Mouse (Mus musculus): Measurements from ENCODE around the gene Acer2. TPM values are rescaled to one million over a fixed set of nuclear protein-coding genes. Genes with fewer than 3 reads are reported as not detected.

Acer2 gene
- polyA plus RNA-seq, 1 experiment from 2014 or later, result 15.2 TPM

GRCm38 (mm10) chr4:86856304-86857112, 17.7 kb upstream of the Acer2 start:
- peak overlapping the region; percentile 100 for H3K9ac ChIP-seq (ENCODE audit: low read depth, low read length)
- peak overlapping the region; percentile 91 for H3K4me3 ChIP-seq (ENCODE audit: low read length)
- WGBS, result 2% methylated on average over 50 of the region's 50 CpGs
- H3K4me2 ChIP-seq (ENCODE audit: low read length), result peak overlapping the region; percentile 60
- peaks cover 17% of the 10 kb centered on the region for H3K36me3 ChIP-seq (ENCODE audit: control insufficient read depth, insufficient read depth, low read length)
- no peak for ATAC-seq
- H3K4me1 ChIP-seq (ENCODE audit: control insufficient read depth, insufficient read depth, low read depth, low read length), result peaks cover 15% of the 10 kb centered on the region; the same call in 1 of the 2 replicates
- H3K9me3 ChIP-seq (ENCODE audit: control insufficient read depth, low read length), result no peaks in the 10 kb centered on the region
- H3K27me3 ChIP-seq (replicated peaks; ENCODE audit: control insufficient read depth, insufficient read depth, low read length), result no peaks in the 10 kb centered on the region
- peak overlapping the region; percentile 94 for H3K27ac ChIP-seq (ENCODE audit: low read depth, low read length)

DNA sequence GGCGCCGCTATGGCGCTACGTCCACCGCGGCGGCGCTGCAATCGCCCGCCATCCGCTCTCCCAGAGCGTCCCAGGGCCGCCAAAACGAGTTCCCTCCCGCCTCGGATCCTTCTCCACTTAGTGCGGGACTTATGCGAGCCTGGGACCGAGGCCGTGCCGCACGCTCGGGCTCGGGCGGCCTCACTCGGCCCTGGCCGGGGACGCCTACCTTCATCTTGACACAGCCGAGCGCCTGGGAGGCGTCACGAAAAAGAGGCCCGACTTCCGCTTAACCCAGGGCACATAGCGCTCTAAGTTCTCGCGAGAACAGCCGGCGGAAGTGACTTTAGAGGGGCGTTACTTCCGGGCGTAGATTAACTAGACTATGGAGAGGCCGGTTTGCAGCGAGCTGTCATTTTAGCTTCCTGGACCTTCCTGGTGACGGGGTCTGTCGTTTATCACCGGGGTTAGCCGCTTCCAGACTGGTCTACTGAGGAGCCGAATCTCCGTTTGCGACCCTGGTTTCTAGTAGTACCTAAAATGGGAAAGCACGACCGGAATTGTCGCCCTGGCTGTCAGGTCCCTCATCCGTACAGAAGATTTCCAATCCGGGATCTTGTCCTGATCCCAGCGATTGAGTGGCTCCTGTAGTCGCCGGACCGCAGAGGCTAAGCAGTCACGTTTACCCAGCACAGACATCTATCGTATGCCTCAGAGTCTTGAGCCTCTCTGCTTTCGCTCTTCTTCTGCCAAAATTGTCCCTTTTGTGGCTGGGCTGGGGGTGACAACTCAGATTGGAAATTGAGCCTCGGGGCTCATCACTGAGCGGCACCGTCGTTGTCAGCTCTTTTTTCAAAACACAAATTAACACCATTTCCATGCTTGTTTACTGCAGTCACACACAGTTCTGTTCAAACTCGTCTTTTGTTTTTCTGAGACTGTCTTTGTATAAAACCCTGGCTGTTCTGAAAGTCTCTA, 16.8 kb upstream of the Acer2 start, which contains the start of gene Rps6:
Gene Rps6, minus strand, starts transcription at position 300 of the 957 bp plus-strand sequence.
- no peaks in the 10 kb centered on the region for H3K9me3 ChIP-seq (ENCODE audit: control insufficient read depth, low read length)
- peaks cover 17% of the 10 kb centered on the region for H3K36me3 ChIP-seq (ENCODE audit: control insufficient read depth, insufficient read depth, low read length)
- peak; percentile 99 for ATAC-seq
- peak within 1 kb of the TSS; percentile 86 for H3K4me2 ChIP-seq (ENCODE audit: low read length)
- no peaks in the 10 kb centered on the region for H3K27me3 ChIP-seq (replicated peaks; ENCODE audit: control insufficient read depth, insufficient read depth, low read length)
- peak within 1 kb of the TSS; percentile 91 for H3K4me3 ChIP-seq (ENCODE audit: low read length)
- peaks cover 15% of the 10 kb centered on the region; the same call in 1 of the 2 replicates for H3K4me1 ChIP-seq (ENCODE audit: control insufficient read depth, insufficient read depth, low read depth, low read length)
- peak within 1 kb of the TSS; percentile 95 for H3K27ac ChIP-seq (ENCODE audit: low read depth, low read length)
- WGBS, result under 1% methylated on average over 62 of the region's 68 CpGs
- H3K9ac ChIP-seq (ENCODE audit: low read depth, low read length), result peak within 1 kb of the TSS; percentile 100

GRCm38 (mm10) chr4:86858070-86858440, 16.1 kb upstream of the Acer2 start:
- no peak for ATAC-seq

DNA sequence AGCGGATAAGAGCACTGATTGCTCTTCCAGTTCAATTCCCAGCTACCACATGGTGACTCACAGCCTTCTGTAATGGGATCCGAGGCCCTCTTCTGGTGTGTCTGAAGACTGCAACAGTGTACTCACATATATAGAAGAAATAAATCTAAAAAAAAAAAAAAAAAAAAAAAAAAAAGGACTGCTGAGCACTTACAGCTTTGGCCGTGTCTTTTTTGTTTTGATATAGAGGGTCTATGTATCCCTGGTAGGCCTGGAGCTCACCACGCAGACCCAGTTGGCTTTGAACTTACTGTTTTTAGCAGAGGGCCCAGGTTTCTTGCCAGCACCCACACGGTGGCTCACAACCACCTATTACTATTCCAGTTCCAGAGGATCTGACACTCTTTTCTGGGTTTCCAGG, 10.1 kb upstream of the Acer2 start:
- WGBS, result 89% methylated on average over 5 of the region's 5 CpGs
- ATAC-seq, result no peak
- Histone ChIP-seq H3K9ac (ENCODE audit: low read depth, low read length) (no peak overlapping the region), H3K4me3 (ENCODE audit: low read length) (no peak overlapping the region), H3K9me3 (ENCODE audit: control insufficient read depth, low read length) (no peaks in the 10 kb centered on the region), H3K4me2 (ENCODE audit: low read length) (no peak overlapping the region), H3K27ac (ENCODE audit: low read depth, low read length) (no peak overlapping the region), H3K27me3 (replicated peaks; ENCODE audit: control insufficient read depth, insufficient read depth, low read length) (no peaks in the 10 kb centered on the region; the same call in 1 of the 2 replicates), H3K36me3 (ENCODE audit: control insufficient read depth, insufficient read depth, low read length) (no peaks in the 10 kb centered on the region), H3K4me1 (ENCODE audit: control insufficient read depth, insufficient read depth, low read depth, low read length) (no peaks in the 10 kb centered on the region)

More at GRCm38 (mm10) chr4:86858070-86858440, 16.1 kb upstream of the Acer2 start:
- H3K4me2 ChIP-seq (ENCODE audit: low read length), result peak overlapping the region; percentile 86
- H3K9me3 ChIP-seq (ENCODE audit: control insufficient read depth, low read length), result no peaks in the 10 kb centered on the region
- peak overlapping the region; percentile 91 for H3K4me3 ChIP-seq (ENCODE audit: low read length)
- H3K27me3 ChIP-seq (replicated peaks; ENCODE audit: control insufficient read depth, insufficient read depth, low read length), result no peaks in the 10 kb centered on the region
- peak overlapping the region; percentile 95 for H3K27ac ChIP-seq (ENCODE audit: low read depth, low read length)
- WGBS, result 55% methylated on average over 12 of the region's 12 CpGs
- peak overlapping the region; percentile 89 for H3K9ac ChIP-seq (ENCODE audit: low read depth, low read length)
- peaks cover 13% of the 10 kb centered on the region for H3K36me3 ChIP-seq (ENCODE audit: control insufficient read depth, insufficient read depth, low read length)
- H3K4me1 ChIP-seq (ENCODE audit: control insufficient read depth, insufficient read depth, low read depth, low read length), result peaks cover 15% of the 10 kb centered on the region; the same call in 1 of the 2 replicates

GRCm38 (mm10) chr4:86871988-86872387, 2.2 kb upstream of the Acer2 start:
- Histone ChIP-seq H3K4me2 (ENCODE audit: low read length) (no peak overlapping the region), H3K4me3 (ENCODE audit: low read length) (no peak overlapping the region), H3K9me3 (ENCODE audit: control insufficient read depth, low read length) (no peaks in the 10 kb centered on the region), H3K9ac (ENCODE audit: low read depth, low read length) (no peak overlapping the region), H3K36me3 (ENCODE audit: control insufficient read depth, insufficient read depth, low read length) (no peaks in the 10 kb centered on the region), H3K27me3 (replicated peaks; ENCODE audit: control insufficient read depth, insufficient read depth, low read length) (no peaks in the 10 kb centered on the region), H3K4me1 (ENCODE audit: control insufficient read depth, insufficient read depth, low read depth, low read length) (peaks cover 7% of the 10 kb centered on the region; the same call in 1 of the 2 replicates), H3K27ac (ENCODE audit: low read depth, low read length) (no peak overlapping the region)
- no peak for ATAC-seq

DNA sequence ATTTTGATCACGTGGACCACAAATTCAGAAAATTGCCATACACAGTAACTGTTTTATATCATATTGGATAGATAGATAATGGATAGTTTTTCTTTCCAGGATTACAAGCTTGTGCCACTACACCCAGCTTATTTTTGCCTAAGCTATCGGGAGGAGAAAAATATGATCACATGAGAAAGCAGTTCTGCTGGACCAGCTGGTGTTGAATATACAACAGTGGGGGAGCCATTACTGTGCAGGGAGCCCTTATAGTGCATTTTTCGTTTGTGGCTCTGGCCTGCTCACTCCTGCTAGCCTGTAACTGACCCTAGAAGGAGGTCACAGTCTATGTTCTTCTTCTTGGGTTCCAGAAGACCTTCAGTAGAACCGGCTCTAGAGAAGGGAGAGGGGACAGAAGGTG, 1.1 kb upstream of the Acer2 start:
- Histone ChIP-seq H3K9me3 (ENCODE audit: control insufficient read depth, low read length) (no peaks in the 10 kb centered on the region), H3K27me3 (replicated peaks; ENCODE audit: control insufficient read depth, insufficient read depth, low read length) (no peaks in the 10 kb centered on the region), H3K36me3 (ENCODE audit: control insufficient read depth, insufficient read depth, low read length) (no peaks in the 10 kb centered on the region), H3K4me2 (ENCODE audit: low read length) (no peak overlapping the region), H3K4me3 (ENCODE audit: low read length) (no peak overlapping the region), H3K27ac (ENCODE audit: low read depth, low read length) (no peak overlapping the region), H3K4me1 (ENCODE audit: control insufficient read depth, insufficient read depth, low read depth, low read length) (peaks cover 7% of the 10 kb centered on the region; the same call in 1 of the 2 replicates), H3K9ac (ENCODE audit: low read depth, low read length) (no peak overlapping the region)
- 46% methylated on average over 4 of the region's 4 CpGs for WGBS
- ATAC-seq, result no peak

DNA sequence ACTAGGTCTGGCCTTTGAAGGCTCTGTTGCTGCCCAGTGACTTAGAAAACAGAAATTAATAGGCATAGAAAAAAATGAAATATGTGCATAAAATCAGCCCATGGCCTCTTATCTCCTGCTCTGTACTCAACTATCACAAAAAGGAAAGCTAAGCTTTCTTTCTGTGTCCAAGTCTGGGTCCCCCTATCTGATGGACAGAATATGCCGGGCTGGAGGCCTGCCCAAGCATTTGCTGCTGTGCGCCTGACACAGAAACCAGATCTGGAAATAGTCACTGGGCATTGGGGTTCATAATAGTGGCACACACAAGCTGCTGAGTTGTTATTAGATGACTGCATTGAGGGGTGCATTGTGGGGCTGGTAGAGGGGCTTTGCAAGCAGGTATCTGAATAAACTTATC, 5.3 kb downstream of the Acer2 start:
- H3K36me3 ChIP-seq (ENCODE audit: control insufficient read depth, insufficient read depth, low read length), result no peaks in the 10 kb centered on the region
- no peaks in the 10 kb centered on the region for H3K27me3 ChIP-seq (replicated peaks; ENCODE audit: control insufficient read depth, insufficient read depth, low read length)
- H3K9ac ChIP-seq (ENCODE audit: low read depth, low read length), result no peak overlapping the region
- no peaks in the 10 kb centered on the region for H3K9me3 ChIP-seq (ENCODE audit: control insufficient read depth, low read length)
- no peak overlapping the region for H3K4me3 ChIP-seq (ENCODE audit: low read length)
- H3K27ac ChIP-seq (ENCODE audit: low read depth, low read length), result no peak overlapping the region
- peaks cover 7% of the 10 kb centered on the region; the same call in 1 of the 2 replicates for H3K4me1 ChIP-seq (ENCODE audit: control insufficient read depth, insufficient read depth, low read depth, low read length)
- no peak for ATAC-seq
- 98% methylated on average over 2 of the region's 2 CpGs for WGBS
- no peak overlapping the region for H3K4me2 ChIP-seq (ENCODE audit: low read length)

DNA sequence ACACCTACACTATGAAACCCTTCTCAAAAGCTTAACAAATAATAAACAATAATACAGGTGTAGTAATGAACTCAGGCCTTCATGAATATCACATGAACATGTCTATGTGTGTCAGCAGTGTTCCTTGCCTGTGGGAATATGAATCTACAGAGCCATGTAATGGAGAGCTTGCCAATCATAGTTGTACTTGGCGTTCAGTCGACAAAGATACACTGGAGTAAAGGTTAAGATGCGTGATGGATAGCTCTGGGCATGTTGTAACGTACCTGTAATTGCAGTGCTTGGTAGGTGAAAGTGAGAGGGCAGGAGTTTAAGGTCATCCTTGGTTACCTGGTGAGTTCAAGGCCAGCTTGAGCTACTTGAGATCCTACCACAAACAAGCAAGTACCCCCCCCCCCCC, 7.0 kb downstream of the Acer2 start:
- H3K4me2 ChIP-seq (ENCODE audit: low read length), result no peak overlapping the region
- H3K9me3 ChIP-seq (ENCODE audit: control insufficient read depth, low read length), result no peaks in the 10 kb centered on the region
- WGBS, result 86% methylated on average over 4 of the region's 4 CpGs
- no peaks in the 10 kb centered on the region for H3K36me3 ChIP-seq (ENCODE audit: control insufficient read depth, insufficient read depth, low read length)
- no peak overlapping the region for H3K9ac ChIP-seq (ENCODE audit: low read depth, low read length)
- no peak overlapping the region for H3K27ac ChIP-seq (ENCODE audit: low read depth, low read length)
- H3K4me3 ChIP-seq (ENCODE audit: low read length), result no peak overlapping the region
- no peaks in the 10 kb centered on the region for H3K4me1 ChIP-seq (ENCODE audit: control insufficient read depth, insufficient read depth, low read depth, low read length)
- no peaks in the 10 kb centered on the region for H3K27me3 ChIP-seq (replicated peaks; ENCODE audit: control insufficient read depth, insufficient read depth, low read length)
- ATAC-seq, result no peak

DNA sequence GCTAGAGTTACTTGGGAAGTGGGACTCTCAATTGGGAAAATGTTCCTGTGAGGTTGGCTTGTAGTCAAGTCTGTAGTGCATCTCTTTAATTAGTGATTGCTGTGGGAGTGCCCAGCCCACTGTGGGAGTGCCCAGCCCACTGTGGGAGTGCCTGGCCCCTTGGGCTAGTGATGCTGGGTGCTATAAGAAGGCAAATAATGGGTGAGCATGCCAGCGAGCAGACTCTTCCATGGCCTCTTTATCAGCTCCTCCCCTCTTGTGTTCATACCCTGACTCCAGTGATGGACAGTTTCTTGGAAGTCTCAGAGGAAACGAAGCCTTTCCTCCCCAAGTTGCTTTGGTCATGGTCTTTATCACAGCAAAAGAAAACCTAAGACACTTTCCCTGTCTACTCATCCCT, 8.2 kb downstream of the Acer2 start:
- no peaks in the 10 kb centered on the region for H3K36me3 ChIP-seq (ENCODE audit: control insufficient read depth, insufficient read depth, low read length)
- no peaks in the 10 kb centered on the region for H3K27me3 ChIP-seq (replicated peaks; ENCODE audit: control insufficient read depth, insufficient read depth, low read length)
- no peak overlapping the region for H3K27ac ChIP-seq (ENCODE audit: low read depth, low read length)
- no peak for ATAC-seq
- H3K9ac ChIP-seq (ENCODE audit: low read depth, low read length), result no peak overlapping the region
- no peaks in the 10 kb centered on the region for H3K4me1 ChIP-seq (ENCODE audit: control insufficient read depth, insufficient read depth, low read depth, low read length)
- 61% methylated on average over 2 of the region's 2 CpGs for WGBS
- H3K4me3 ChIP-seq (ENCODE audit: low read length), result no peak overlapping the region
- no peaks in the 10 kb centered on the region for H3K9me3 ChIP-seq (ENCODE audit: control insufficient read depth, low read length)
- H3K4me2 ChIP-seq (ENCODE audit: low read length), result no peak overlapping the region

Data from hindbrain, embryonic 16.5 days (tissue).